Mouse (Mus musculus): ENCODE data around the gene Uck2. TPM values are rescaled to one million over a fixed set of nuclear protein-coding genes. Genes with fewer than 3 reads are reported as not detected.
A peak's percentile ranks its signal among the peaks of the same experiment; 100 is the strongest.

Gene Uck2
- polyA plus RNA-seq, 1 experiment from 2014 or later, result 53.0 TPM

GRCm38 (mm10) chr1:167269856-167270270, 15.3 kb downstream of the Uck2 start:
- H3K4me2 ChIP-seq (ENCODE audit: low read length), result peak overlapping the region; percentile 45
- no peaks in the 10 kb centered on the region for H3K9me3 ChIP-seq (ENCODE audit: control insufficient read depth, low read length)
- no peaks in the 10 kb centered on the region for H3K27me3 ChIP-seq (replicated peaks; ENCODE audit: control insufficient read depth, insufficient read depth, low read length)
- DNase-seq (ENCODE audit: low spot score) (peak; percentile 69), ATAC-seq (replicated peaks; ENCODE audit: low FRiP score, low TSS enrichment, low read depth) (peak; percentile 47; the same call in 1 of the 2 replicates)
- H3K4me3 ChIP-seq (ENCODE audit: low read depth, low read length), result 0 out of 2 replicates have a peak overlapping the region, but pooled peaks have one; percentile 16
- H3K36me3 ChIP-seq (ENCODE audit: control insufficient read depth, insufficient read depth, low read length), result no peaks in the 10 kb centered on the region
- H3K9ac ChIP-seq (ENCODE audit: low read length), result no peak overlapping the region
- H3K27ac ChIP-seq (ENCODE audit: low read depth), result peak overlapping the region; percentile 74
- H3K4me1 ChIP-seq (replicated peaks; ENCODE audit: control insufficient read depth, insufficient read depth, low read length), result peaks cover 37% of the 10 kb centered on the region
- 17% methylated on average over 6 of the region's 6 CpGs for WGBS

DNA sequence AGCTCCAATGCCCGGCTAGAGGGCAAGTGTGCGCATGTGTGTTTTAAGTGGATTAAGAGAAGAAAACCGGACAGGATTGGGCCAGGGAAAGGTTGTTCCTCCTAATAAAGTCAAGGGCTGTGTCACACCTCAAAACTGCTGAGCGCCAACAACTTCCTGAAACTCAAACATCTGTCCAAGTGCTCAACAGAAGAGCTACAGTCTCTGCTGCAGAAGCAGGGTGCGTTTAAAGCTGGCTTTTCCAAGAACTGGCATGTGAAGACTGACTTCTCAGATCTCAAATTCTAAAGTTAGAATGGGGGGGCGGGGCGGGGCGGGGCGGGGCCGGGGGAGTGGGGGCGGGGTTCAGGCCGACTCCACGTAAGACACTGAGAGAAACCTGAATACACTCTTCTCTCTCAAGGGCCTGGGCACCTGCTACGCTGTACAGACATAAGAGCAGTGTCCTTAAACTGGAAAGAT, 15.7 kb downstream of the Uck2 start:
- ATAC-seq (replicated peaks; ENCODE audit: low FRiP score, low TSS enrichment, low read depth) (no peak), DNase-seq (ENCODE audit: low spot score) (no peak)
- whole genome bisulfite sequencing, result 39% methylated on average over 14 of the region's 14 CpGs
- no peak overlapping the region for H3K4me2 ChIP-seq (ENCODE audit: low read length)
- H3K9ac ChIP-seq (ENCODE audit: low read length), result no peak overlapping the region
- peaks cover 37% of the 10 kb centered on the region for H3K4me1 ChIP-seq (replicated peaks; ENCODE audit: control insufficient read depth, insufficient read depth, low read length)
- no peaks in the 10 kb centered on the region for H3K9me3 ChIP-seq (ENCODE audit: control insufficient read depth, low read length)
- H3K27ac ChIP-seq (ENCODE audit: low read depth), result peak overlapping the region; percentile 74
- no peaks in the 10 kb centered on the region for H3K36me3 ChIP-seq (ENCODE audit: control insufficient read depth, insufficient read depth, low read length)
- H3K4me3 ChIP-seq (ENCODE audit: low read depth, low read length), result no peak overlapping the region
- H3K27me3 ChIP-seq (replicated peaks; ENCODE audit: control insufficient read depth, insufficient read depth, low read length), result no peaks in the 10 kb centered on the region

DNA sequence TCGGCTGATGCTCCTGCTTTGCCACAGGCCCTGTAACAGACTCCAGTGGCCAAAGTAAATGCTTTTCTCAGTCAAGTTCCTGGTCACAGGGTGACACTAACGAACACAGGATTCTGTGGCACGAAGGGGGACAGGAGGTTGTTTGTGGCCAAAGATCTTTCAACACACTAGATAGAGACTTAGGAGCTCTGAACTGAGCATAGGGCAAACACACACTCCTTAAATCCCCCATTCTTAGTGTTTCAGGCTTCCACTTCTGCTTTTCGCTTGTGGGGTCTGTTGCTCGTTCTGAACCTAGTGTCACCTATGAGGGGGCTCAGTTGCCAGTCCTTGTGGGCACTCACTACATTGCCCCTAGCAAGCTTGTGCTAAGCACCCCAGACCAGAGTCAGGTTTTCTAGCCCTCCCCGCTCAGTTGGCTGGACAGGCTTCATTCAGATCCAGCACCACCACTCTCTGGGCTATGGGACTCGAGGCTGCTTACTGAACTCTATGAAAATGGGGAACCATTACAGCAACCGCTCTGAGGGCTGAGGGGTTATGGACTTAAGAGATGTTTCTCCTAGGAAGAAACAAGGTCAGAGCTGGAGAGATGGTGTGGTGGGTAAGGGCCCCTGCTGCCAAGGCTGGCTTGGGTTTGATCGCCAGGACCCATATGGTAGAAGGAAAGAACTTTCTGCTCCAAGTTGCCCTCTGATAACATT, 16.6 kb downstream of the Uck2 start:
- Histone ChIP-seq H3K27me3 (replicated peaks; ENCODE audit: control insufficient read depth, insufficient read depth, low read length) (no peaks in the 10 kb centered on the region), H3K4me2 (ENCODE audit: low read length) (no peak overlapping the region), H3K9ac (ENCODE audit: low read length) (no peak overlapping the region), H3K4me3 (ENCODE audit: low read depth, low read length) (no peak overlapping the region), H3K9me3 (ENCODE audit: control insufficient read depth, low read length) (no peaks in the 10 kb centered on the region), H3K27ac (ENCODE audit: low read depth) (0 out of 2 replicates have a peak overlapping the region, but pooled peaks have one; percentile 25), H3K36me3 (ENCODE audit: control insufficient read depth, insufficient read depth, low read length) (no peaks in the 10 kb centered on the region), H3K4me1 (replicated peaks; ENCODE audit: control insufficient read depth, insufficient read depth, low read length) (peaks cover 34% of the 10 kb centered on the region)
- 86% methylated on average over 9 of the region's 9 CpGs for WGBS
- no peak for ATAC-seq (replicated peaks; ENCODE audit: low FRiP score, low TSS enrichment, low read depth)
- no peak for DNase-seq (ENCODE audit: low spot score)

- H3K27me3 ChIP-seq (replicated peaks; ENCODE audit: control insufficient read depth, insufficient read depth, low read length), result no peaks in the 10 kb centered on the region
- no peak overlapping the region for H3K4me3 ChIP-seq (ENCODE audit: low read depth, low read length)
- 80% methylated on average over 3 of the region's 3 CpGs for WGBS
- no peak overlapping the region for H3K9ac ChIP-seq (ENCODE audit: low read length)
- ATAC-seq (replicated peaks; ENCODE audit: low FRiP score, low TSS enrichment, low read depth) (no peak), DNase-seq (ENCODE audit: low spot score) (no peak)
- no peaks in the 10 kb centered on the region for H3K36me3 ChIP-seq (ENCODE audit: control insufficient read depth, insufficient read depth, low read length)
- H3K9me3 ChIP-seq (ENCODE audit: control insufficient read depth, low read length), result no peaks in the 10 kb centered on the region
- no peak overlapping the region for H3K4me2 ChIP-seq (ENCODE audit: low read length)
- H3K4me1 ChIP-seq (replicated peaks; ENCODE audit: control insufficient read depth, insufficient read depth, low read length), result peaks cover 30% of the 10 kb centered on the region
- H3K27ac ChIP-seq (ENCODE audit: low read depth), result no peak overlapping the region
Observed at GRCm38 (mm10) chr1:167266720-167267119, 18.4 kb downstream of the Uck2 start.

DNA sequence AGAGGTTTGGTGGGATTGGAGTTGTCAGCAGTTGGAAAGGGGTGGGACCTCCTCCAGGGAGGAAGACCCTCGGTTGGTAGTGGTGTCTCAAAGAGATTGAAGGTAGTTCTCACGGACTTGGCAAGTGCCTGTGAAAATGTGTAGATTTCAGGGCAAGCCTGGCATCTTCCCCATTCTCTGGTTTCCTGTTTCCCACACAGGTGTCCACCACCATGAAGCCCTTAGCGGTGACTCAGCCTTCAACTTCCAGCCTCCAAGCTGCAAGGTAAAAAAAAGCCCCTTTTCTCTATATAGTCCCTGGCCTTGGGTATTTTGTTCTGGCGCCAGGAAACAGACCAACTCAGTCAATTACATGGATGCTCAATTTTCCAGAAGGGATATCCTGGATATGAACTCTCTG, 19.8 kb downstream of the Uck2 start:
- H3K27me3 ChIP-seq (replicated peaks; ENCODE audit: control insufficient read depth, insufficient read depth, low read length), result no peaks in the 10 kb centered on the region
- WGBS, result 83% methylated on average over 4 of the region's 4 CpGs

GRCm38 (mm10) chr1:167262489-167263041, 22.6 kb downstream of the Uck2 start:
- no peak overlapping the region for H3K9ac ChIP-seq (ENCODE audit: low read length)
- H3K4me2 ChIP-seq (ENCODE audit: low read length), result no peak overlapping the region
- DNase-seq (ENCODE audit: low spot score) (no peak), ATAC-seq (replicated peaks; ENCODE audit: low FRiP score, low TSS enrichment, low read depth) (no peak)
- H3K27me3 ChIP-seq (replicated peaks; ENCODE audit: control insufficient read depth, insufficient read depth, low read length), result no peaks in the 10 kb centered on the region
- H3K27ac ChIP-seq (ENCODE audit: low read depth), result no peak overlapping the region
- H3K4me3 ChIP-seq (ENCODE audit: low read depth, low read length), result no peak overlapping the region
- H3K9me3 ChIP-seq (ENCODE audit: control insufficient read depth, low read length), result no peaks in the 10 kb centered on the region
- 62% methylated on average over 10 of the region's 10 CpGs for WGBS
- no peaks in the 10 kb centered on the region for H3K4me1 ChIP-seq (replicated peaks; ENCODE audit: control insufficient read depth, insufficient read depth, low read length)
- no peaks in the 10 kb centered on the region for H3K36me3 ChIP-seq (ENCODE audit: control insufficient read depth, insufficient read depth, low read length)

More for the DNA sequence above, 19.8 kb downstream of the Uck2 start:
- H3K36me3 ChIP-seq (ENCODE audit: control insufficient read depth, insufficient read depth, low read length), result no peaks in the 10 kb centered on the region
- H3K4me2 ChIP-seq (ENCODE audit: low read length), result no peak overlapping the region
- DNase-seq (ENCODE audit: low spot score) (no peak), ATAC-seq (replicated peaks; ENCODE audit: low FRiP score, low TSS enrichment, low read depth) (no peak)
- H3K27ac ChIP-seq (ENCODE audit: low read depth), result no peak overlapping the region
- H3K9me3 ChIP-seq (ENCODE audit: control insufficient read depth, low read length), result no peaks in the 10 kb centered on the region
- peaks cover 18% of the 10 kb centered on the region for H3K4me1 ChIP-seq (replicated peaks; ENCODE audit: control insufficient read depth, insufficient read depth, low read length)
- no peak overlapping the region for H3K4me3 ChIP-seq (ENCODE audit: low read depth, low read length)
- no peak overlapping the region for H3K9ac ChIP-seq (ENCODE audit: low read length)

GRCm38 (mm10) chr1:167261750-167262149, 23.4 kb downstream of the Uck2 start:
- H3K4me2 ChIP-seq (ENCODE audit: low read length), result no peak overlapping the region
- no peak overlapping the region for H3K27ac ChIP-seq (ENCODE audit: low read depth)
- H3K9me3 ChIP-seq (ENCODE audit: control insufficient read depth, low read length), result no peaks in the 10 kb centered on the region
- H3K36me3 ChIP-seq (ENCODE audit: control insufficient read depth, insufficient read depth, low read length), result no peaks in the 10 kb centered on the region
- ATAC-seq (replicated peaks; ENCODE audit: low FRiP score, low TSS enrichment, low read depth), result no peak
- no peaks in the 10 kb centered on the region for H3K27me3 ChIP-seq (replicated peaks; ENCODE audit: control insufficient read depth, insufficient read depth, low read length)
- 0 out of 2 replicates have a peak, but pooled peaks cover 3% of the 10 kb centered on the region for H3K4me1 ChIP-seq (replicated peaks; ENCODE audit: control insufficient read depth, insufficient read depth, low read length)
- no peak overlapping the region for H3K9ac ChIP-seq (ENCODE audit: low read length)
- WGBS, result 88% methylated on average over 11 of the region's 11 CpGs
- no peak overlapping the region for H3K4me3 ChIP-seq (ENCODE audit: low read depth, low read length)
- DNase-seq (ENCODE audit: low spot score), result no peak

DNA sequence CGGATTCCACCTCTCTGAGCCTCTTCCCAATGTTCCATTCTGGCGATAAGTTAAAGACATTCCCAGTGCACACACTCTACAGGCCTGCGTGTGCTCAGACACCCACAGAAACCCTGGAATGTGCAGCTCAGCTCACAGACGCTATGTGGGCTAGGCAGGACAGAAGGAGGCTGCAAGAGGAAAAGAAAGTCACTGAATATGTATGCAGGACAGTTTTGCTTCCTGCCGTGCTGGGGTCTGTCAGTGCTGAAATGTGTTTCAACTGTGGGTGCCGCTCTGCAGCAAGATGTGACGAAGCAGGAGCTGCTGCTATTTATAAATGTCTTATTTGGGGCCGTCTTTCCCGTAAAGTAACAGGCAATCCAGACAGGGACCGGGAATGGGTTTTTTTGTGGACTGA, 25.4 kb downstream of the Uck2 start:
- 0 out of 2 replicates have a peak, but pooled peaks cover 4% of the 10 kb centered on the region for H3K4me1 ChIP-seq (replicated peaks; ENCODE audit: control insufficient read depth, insufficient read depth, low read length)
- ATAC-seq (replicated peaks; ENCODE audit: low FRiP score, low TSS enrichment, low read depth) (no peak), DNase-seq (ENCODE audit: low spot score) (no peak)
- H3K9ac ChIP-seq (ENCODE audit: low read length), result no peak overlapping the region
- 44% methylated on average over 10 of the region's 10 CpGs for WGBS
- H3K4me2 ChIP-seq (ENCODE audit: low read length), result no peak overlapping the region
- no peaks in the 10 kb centered on the region for H3K27me3 ChIP-seq (replicated peaks; ENCODE audit: control insufficient read depth, insufficient read depth, low read length)
- no peaks in the 10 kb centered on the region for H3K9me3 ChIP-seq (ENCODE audit: control insufficient read depth, low read length)
- H3K36me3 ChIP-seq (ENCODE audit: control insufficient read depth, insufficient read depth, low read length), result no peaks in the 10 kb centered on the region
- no peak overlapping the region for H3K27ac ChIP-seq (ENCODE audit: low read depth)
- no peak overlapping the region for H3K4me3 ChIP-seq (ENCODE audit: low read depth, low read length)

Measured in intestine, embryonic 14.5 days (tissue).